In the genomic region with DNA sequence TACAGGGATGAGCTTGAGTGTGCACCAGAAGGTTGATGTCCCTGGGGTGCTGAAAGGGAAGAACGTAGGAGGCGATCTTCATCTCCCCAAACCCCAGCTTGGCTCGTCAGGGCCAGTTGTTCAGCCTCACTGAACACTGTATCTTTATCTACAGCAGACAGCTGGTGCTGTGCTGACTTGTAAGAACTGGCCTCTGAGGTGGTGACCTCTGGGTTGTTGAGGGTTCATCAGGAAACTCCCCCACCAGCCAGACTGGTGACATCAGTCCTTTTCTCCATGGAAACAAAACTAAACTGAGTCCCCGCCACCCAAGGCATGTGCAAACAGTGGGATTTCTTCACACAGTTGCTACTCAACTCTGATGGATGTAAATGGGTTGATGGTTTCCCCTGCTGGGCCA, we compare ENCODE assay signal across 11 mouse cellular contexts.
A peak's percentile ranks its signal among the peaks of the same experiment; 100 is the strongest.
DNase-seq lines count a peak whose midpoint lies in the region; ATAC-seq lines count a peak whose summit lies in the region.
"Had no signal": no experiment of that assay in that cellular context is flagged by ENCODE, and none has a peak within 500 bp of the region (broad histone marks: within the 10 kb centered on the region; RNA-seq: fewer than 3 reads in every experiment).

No protein-coding gene starts in this region.

- no peaks in the 10 kb centered on the region for H3K36me3 ChIP-seq in kidney, embryonic 14.5 days (ENCODE audit: control insufficient read depth, insufficient read depth, low read length)

- H3K9me3 ChIP-seq in kidney, embryonic 14.5 days (ENCODE audit: control insufficient read depth, low read length): no peaks in the 10 kb centered on the region

- H3K4me2 ChIP-seq in kidney, embryonic 14.5 days (replicated peaks; ENCODE audit: low read depth, low read length): no peak overlapping the region

- H3K9ac ChIP-seq in kidney, embryonic 14.5 days (ENCODE audit: low read depth, low read length): no peak overlapping the region

- H3K27me3 ChIP-seq in kidney, embryonic 14.5 days (ENCODE audit: control insufficient read depth, insufficient read depth, low read length): no peaks in the 10 kb centered on the region

- DNase-seq in kidney, postnatal 14 days: no peak
- DNase-seq in R1 (ENCODE audit: low read depth, low spot score): peak; percentile 4
- peak; percentile 16 for DNase-seq in embryo, embryonic 11.5 days (ENCODE audit: low read depth, low spot score)
- peak; percentile 26 for DNase-seq in neural tube, embryonic 10.5 days (ENCODE audit: extremely low spot score, low spot score)
- DNase-seq in cerebellum, postnatal 14 days: no peak
- DNase-seq in adipocyte (ENCODE audit: low spot score): no peak
- DNase-seq: cerebellum, adult 11-12 months; kidney, adult 11 months; lung, postnatal 14 days had no signal

- peak; percentile 90 for ATAC-seq in kidney, embryonic 14.5 days (ENCODE audit: low FRiP score, low TSS enrichment)

- WGBS in kidney, embryonic 14.5 days: 13% methylated on average over 4 of the region's 4 CpGs

- H3K4me3 ChIP-seq in kidney, embryonic 14.5 days (ENCODE audit: low read length): no peak overlapping the region

- no peaks in the 10 kb centered on the region for H3K4me1 ChIP-seq in kidney, embryonic 14.5 days (ENCODE audit: control insufficient read depth, insufficient read depth, low read length)

- no peak overlapping the region for H3K27ac ChIP-seq in kidney, embryonic 14.5 days (ENCODE audit: low read depth, low read length)
- H3K27ac ChIP-seq: stomach, postnatal 0 days had no signal

Comparison
In these comparisons a context has a peak if more than half of its experiments do, and no peak if none do; other contexts are left out.
1. DNase-seq: peak in R1 (single experiment), embryo, embryonic 11.5 days (single experiment) and neural tube, embryonic 10.5 days (single experiment); none in kidney, postnatal 14 days (single experiment), cerebellum, postnatal 14 days (0 of 2) and adipocyte (single experiment).